Comparison of ENCODE assay signal across 8 mouse cellular contexts in the genomic region with DNA sequence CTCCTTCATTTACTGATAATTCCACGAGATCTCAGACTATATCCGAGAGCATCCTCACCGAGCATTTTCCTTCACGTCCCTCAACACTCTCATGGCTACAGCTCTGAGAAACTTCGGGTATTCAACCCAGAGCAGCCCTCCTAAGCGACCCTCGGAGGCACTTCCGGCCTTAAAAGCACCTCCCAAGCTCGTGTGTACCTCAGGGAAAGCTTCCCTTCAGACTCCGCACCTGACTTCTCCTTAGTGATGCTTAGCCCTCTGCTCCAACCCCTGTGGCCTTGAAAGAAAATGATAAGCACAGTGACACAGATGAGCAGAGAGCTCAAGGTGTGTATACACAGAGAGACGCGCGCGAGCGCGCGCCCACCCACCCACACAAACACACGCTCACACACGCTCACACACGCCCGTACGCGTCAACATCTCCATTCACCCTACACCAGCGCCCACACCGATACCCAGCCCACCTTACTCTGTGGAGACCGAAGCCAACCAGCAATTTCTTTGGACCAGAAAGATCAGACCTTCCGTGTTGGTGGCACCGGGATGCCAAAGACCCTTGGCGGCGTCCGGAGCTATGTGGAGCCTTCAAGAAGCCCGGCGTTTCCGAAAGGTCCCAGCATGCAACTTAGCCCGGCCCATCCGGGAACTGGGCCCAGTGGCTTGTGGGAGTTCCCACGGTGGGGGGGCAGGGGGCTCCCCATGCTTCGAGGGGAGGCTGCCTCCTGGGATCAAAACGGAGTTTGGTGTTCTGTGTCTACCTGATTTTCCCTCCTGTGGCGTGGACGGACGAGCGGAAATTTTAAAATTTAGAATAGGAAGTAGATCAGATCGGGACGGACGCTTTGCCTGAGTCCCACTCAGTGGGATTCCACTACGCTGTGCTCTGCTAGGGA. TPM values are rescaled to one million over a fixed set of nuclear protein-coding genes. Genes with fewer than 3 reads are reported as not detected.
DNase-seq lines count a peak whose midpoint lies in the region; ATAC-seq lines count a peak whose summit lies in the region.

A gene (minus strand): TSS at position 567 of the 896 bp plus-strand sequence.

- peak within 1 kb of the TSS; percentile 60 for H3K4me3 ChIP-seq in hindbrain, embryonic 15.5 days

- H3K9me3 ChIP-seq in hindbrain, embryonic 15.5 days = no peaks in the 10 kb centered on the region

- WGBS in hindbrain, embryonic 15.5 days = under 1% methylated on average over 47 of the region's 47 CpGs

- no peaks in the 10 kb centered on the region for H3K27me3 ChIP-seq in hindbrain, embryonic 15.5 days

- peak; percentile 90 for DNase-seq in R1 (ENCODE audit: low read depth, low spot score)
- peak; percentile 83 to 88 for DNase-seq in cerebellum, postnatal 25 days
- DNase-seq in frontal cortex, postnatal 36 days (ENCODE audit: low spot score in 2 of 2) = peak; percentile 83 to 86
- DNase-seq in left cerebral cortex, adult 11 months (ENCODE audit: low spot score) = peak; percentile 47
- peak; percentile 81 to 84 for DNase-seq in lung, postnatal 4 days
- peak; percentile 73 for DNase-seq in right cerebral cortex, adult 18-20 months
- DNase-seq in urinary bladder, postnatal 10 days (ENCODE audit: low spot score) = peak; percentile 23

- peak within 1 kb of the TSS; percentile 72 for H3K4me2 ChIP-seq in hindbrain, embryonic 15.5 days

- H3K27ac ChIP-seq in hindbrain, embryonic 15.5 days (replicated peaks) = peak within 1 kb of the TSS; percentile 69

- ATAC-seq in hindbrain, embryonic 15.5 days (ENCODE audit: low FRiP score, low read depth) = peak; percentile 91

- peak within 1 kb of the TSS; percentile 65 for H3K9ac ChIP-seq in hindbrain, embryonic 15.5 days

- peaks cover 7% of the 10 kb centered on the region; the same call in 1 of the 2 replicates for H3K36me3 ChIP-seq in hindbrain, embryonic 15.5 days

- H3K4me1 ChIP-seq in hindbrain, embryonic 15.5 days (replicated peaks) = peaks cover 12% of the 10 kb centered on the region

RNA-seq across cellular contexts. Expression of the gene that starts here (rescaled TPM):
- 5.4 and 5.6 TPM in 2 replicates for polyA plus RNA-seq in hindbrain, embryonic 15.5 days (2015; fragmentation: Nextera tagmentation; extraction: Ambion mirVana)

Comparison
In these comparisons a context has a peak if more than half of its experiments do, and no peak if none do; other contexts are left out.
1. Peak in every context shown above with its lines: DNase-seq, ATAC-seq, H3K4me3 ChIP-seq and H3K27ac ChIP-seq.
2. DNase-seq: peak in every context shown above with its lines; median percentile 90 in R1; 86 in cerebellum, postnatal 25 days; 84 in frontal cortex, postnatal 36 days; 82 in lung, postnatal 4 days; 73 in right cerebral cortex, adult 18-20 months; 47 in left cerebral cortex, adult 11 months; 23 in urinary bladder, postnatal 10 days.